Mouse (Mus musculus) hindbrain, embryonic 11.5 days (tissue): Measurements from ENCODE around the gene Lekr1. TPM values are rescaled to one million over a fixed set of nuclear protein-coding genes. Genes with fewer than 3 reads are reported as not detected.
A peak's percentile ranks its signal among the peaks of the same experiment; 100 is the strongest.

Experiments
- ATAC-seq: fragments of 200-750 bp; cut with Nextera tagmentation; 2 replicates; pipeline ENCODE4 v1.8.0; 2017; ENCODE audit warnings: mild to moderate bottlenecking, moderate TSS enrichment, moderate library complexity; ENCODE audit not compliant: low FRiP score
- DNase-seq: peaks from one replicate; pipeline ENCODE4 v3.0.0-alpha.2; 2015; ENCODE audit warnings: low spot score
- H3K27ac ChIP-seq: fragments of 300-500 bp; sonication (generic); 2 replicates; pipeline ENCODE4 v1.5.1; 2014; ENCODE audit warnings: mild to moderate bottlenecking, low read depth, low read length
- H3K27me3 ChIP-seq: fragments of 300-500 bp; sonication (generic); 2 replicates; pipeline ENCODE4 v1.6.1; 2014; ENCODE audit warnings: mild to moderate bottlenecking, low read length, moderate library complexity, mixed read lengths; ENCODE audit not compliant: control insufficient read depth, insufficient read depth
- H3K36me3 ChIP-seq: fragments of 300-500 bp; sonication (generic); 2 replicates; pipeline ENCODE4 v1.6.1; 2014; ENCODE audit warnings: mild to moderate bottlenecking, low read length, moderate library complexity, mixed read lengths; ENCODE audit not compliant: control insufficient read depth, insufficient read depth
- H3K4me1 ChIP-seq: fragments of 300-500 bp; sonication (generic); replicated peaks from 2 replicates; pipeline ENCODE4 v1.6.1; 2014; ENCODE audit warnings: low read length, mixed read lengths; ENCODE audit not compliant: control insufficient read depth, insufficient read depth
- H3K4me2 ChIP-seq: fragments of 300-500 bp; sonication (generic); replicated peaks from 2 replicates; pipeline ENCODE4 v1.6.1; 2014; ENCODE audit warnings: mild to moderate bottlenecking, low read depth, low read length
- H3K4me3 ChIP-seq: fragments of 300-500 bp; sonication (generic); 2 replicates; pipeline ENCODE4 v1.5.1; 2014; ENCODE audit warnings: low read depth, low read length
- H3K9ac ChIP-seq: fragments of 300-500 bp; sonication (generic); 2 replicates; pipeline ENCODE4 v1.6.1; 2014; ENCODE audit warnings: low read depth, low read length
- H3K9me3 ChIP-seq: fragments of 300-500 bp; sonication (generic); 2 replicates; pipeline ENCODE4 v1.6.1; 2016; ENCODE audit warnings: low read length; ENCODE audit not compliant: control insufficient read depth
- WGBS: fragments of 180-500 bp; shearing (Covaris S2); extraction: QIAGEN DNeasy Blood & Tissue Kit; methylation state at CpG from one replicate; pipeline ENCODE4 v1.1.7; 2014; 5-methylcytosine and 5-hydroxymethylcytosine counted together
- polyA plus RNA-seq: library from polyadenylated mRNA; unstranded; fragments of >200 nt; fragmentation: Nextera tagmentation; extraction: Ambion mirVana; gene quantifications from 2 replicates; pipeline ENCODE4 v1.2.1, GENCODE M21; 2014

The Lekr1 gene
- polyA plus RNA-seq, 1 experiment from 2014 or later: 7.6 TPM

DNA sequence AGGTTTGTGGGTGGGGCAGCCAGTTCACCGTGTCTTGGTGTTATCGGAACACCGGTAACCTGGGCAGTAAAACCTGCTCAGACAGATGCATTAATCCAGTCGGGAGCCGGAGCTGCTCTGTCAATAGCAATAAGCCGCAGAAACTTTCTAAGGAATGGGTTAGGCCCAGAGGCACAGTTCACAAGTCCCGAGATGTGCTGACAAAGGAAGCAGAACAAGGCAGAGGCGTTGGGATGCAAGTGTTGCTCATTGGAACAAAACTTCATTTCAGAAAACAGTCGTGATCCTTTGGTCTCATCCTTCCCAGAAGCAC, 6.5 kb upstream of the Lekr1 start:
- 4% methylated on average over 9 of the region's 9 CpGs for WGBS
- DNase-seq: no peak
- Histone ChIP-seq H3K4me2 (peak overlapping the region; percentile 98), H3K9me3 (no peaks in the 10 kb centered on the region), H3K4me1 (0 out of 2 replicates have a peak, but pooled peaks cover 2% of the 10 kb centered on the region), H3K27me3 (peaks cover 2% of the 10 kb centered on the region; the same call in 1 of the 2 replicates), H3K36me3 (no peaks in the 10 kb centered on the region), H3K27ac (no peak overlapping the region), H3K9ac (peak overlapping the region; percentile 73), H3K4me3 (peak overlapping the region; percentile 57)
- ATAC-seq: no peak; the same call in 1 of the 2 replicates

DNA sequence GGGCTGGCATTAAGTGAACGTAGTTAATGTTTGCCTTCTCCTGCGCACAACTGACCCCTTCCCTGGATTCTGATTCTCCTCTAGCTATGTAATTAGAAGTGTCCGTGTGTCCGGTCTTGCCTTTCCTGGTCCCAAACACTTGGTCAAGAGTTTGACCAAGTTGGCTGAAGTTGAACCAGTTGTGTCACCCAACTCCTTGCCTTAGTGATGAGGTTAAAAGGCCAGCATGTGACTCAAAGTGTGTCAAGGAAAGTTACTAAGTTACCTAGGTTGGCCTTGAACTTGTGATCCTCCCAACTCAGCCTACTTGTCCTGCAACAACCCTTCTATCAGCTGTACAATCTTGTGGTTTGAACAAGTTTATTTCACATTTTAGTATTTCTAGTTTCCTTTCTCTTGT, 5.7 kb upstream of the Lekr1 start:
- no peak for ATAC-seq
- H3K4me3 ChIP-seq: no peak overlapping the region
- H3K4me2 ChIP-seq: no peak overlapping the region
- 0 out of 2 replicates have a peak, but pooled peaks cover 2% of the 10 kb centered on the region for H3K4me1 ChIP-seq
- WGBS: 92% methylated on average over 4 of the region's 4 CpGs
- DNase-seq: no peak
- H3K36me3 ChIP-seq: no peaks in the 10 kb centered on the region
- peaks cover 2% of the 10 kb centered on the region; the same call in 1 of the 2 replicates for H3K27me3 ChIP-seq
- no peaks in the 10 kb centered on the region for H3K9me3 ChIP-seq
- H3K9ac ChIP-seq: no peak overlapping the region
- no peak overlapping the region for H3K27ac ChIP-seq

DNA sequence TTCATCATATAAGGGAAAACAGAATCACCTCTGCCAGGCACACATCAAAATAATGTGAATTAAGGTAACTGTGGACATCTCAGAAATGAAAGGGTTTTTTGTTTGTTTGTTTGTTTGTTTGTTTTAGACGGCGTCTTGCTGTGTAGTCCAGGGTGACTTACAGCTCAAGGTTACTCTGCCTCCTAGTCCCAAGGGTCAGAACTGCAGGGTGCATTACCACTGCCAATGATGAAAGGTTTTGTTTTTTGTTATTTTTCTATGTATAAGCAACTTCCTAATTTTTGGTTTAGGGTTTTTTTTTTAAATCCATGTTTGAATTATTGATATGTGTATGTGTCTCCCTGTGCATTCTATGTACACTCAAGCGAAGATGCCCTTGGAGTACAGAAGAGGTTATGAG, 4.3 kb upstream of the Lekr1 start:
- Histone ChIP-seq H3K4me1 (0 out of 2 replicates have a peak, but pooled peaks cover 2% of the 10 kb centered on the region), H3K9me3 (no peaks in the 10 kb centered on the region), H3K9ac (no peak overlapping the region), H3K4me2 (no peak overlapping the region), H3K27me3 (peaks cover 2% of the 10 kb centered on the region; the same call in 1 of the 2 replicates), H3K36me3 (no peaks in the 10 kb centered on the region), H3K4me3 (no peak overlapping the region), H3K27ac (no peak overlapping the region)
- 85% methylated on average over 3 of the region's 3 CpGs for WGBS
- DNase-seq: no peak
- ATAC-seq: no peak

DNA sequence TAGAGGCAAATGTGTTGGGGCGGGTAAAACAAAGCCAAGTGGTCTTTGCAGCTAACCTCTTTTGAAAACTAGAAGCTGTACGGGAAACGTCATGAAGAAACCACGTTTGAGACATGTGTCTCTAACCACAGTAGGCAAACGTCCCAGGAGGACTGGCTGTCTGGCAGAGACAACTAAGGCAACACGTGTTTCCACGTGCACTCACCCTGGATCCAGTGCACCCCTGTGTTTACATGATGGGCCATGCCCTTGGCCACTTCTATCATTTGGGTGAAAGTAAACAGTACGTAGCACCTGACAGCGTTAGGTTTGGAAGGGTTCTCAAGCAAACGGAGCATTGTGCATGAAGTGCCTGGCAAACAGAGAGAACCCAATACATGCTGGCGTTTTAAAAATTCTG, 2.9 kb upstream of the Lekr1 start:
- no peaks in the 10 kb centered on the region for H3K36me3 ChIP-seq
- no peak overlapping the region for H3K4me2 ChIP-seq
- 80% methylated on average over 11 of the region's 11 CpGs for WGBS
- 0 out of 2 replicates have a peak, but pooled peaks cover under 1% of the 10 kb centered on the region for H3K4me1 ChIP-seq
- no peak for DNase-seq
- H3K4me3 ChIP-seq: no peak overlapping the region
- H3K27me3 ChIP-seq: peaks cover 2% of the 10 kb centered on the region; the same call in 1 of the 2 replicates
- H3K27ac ChIP-seq: no peak overlapping the region
- H3K9ac ChIP-seq: no peak overlapping the region
- no peaks in the 10 kb centered on the region for H3K9me3 ChIP-seq
- no peak for ATAC-seq

DNA sequence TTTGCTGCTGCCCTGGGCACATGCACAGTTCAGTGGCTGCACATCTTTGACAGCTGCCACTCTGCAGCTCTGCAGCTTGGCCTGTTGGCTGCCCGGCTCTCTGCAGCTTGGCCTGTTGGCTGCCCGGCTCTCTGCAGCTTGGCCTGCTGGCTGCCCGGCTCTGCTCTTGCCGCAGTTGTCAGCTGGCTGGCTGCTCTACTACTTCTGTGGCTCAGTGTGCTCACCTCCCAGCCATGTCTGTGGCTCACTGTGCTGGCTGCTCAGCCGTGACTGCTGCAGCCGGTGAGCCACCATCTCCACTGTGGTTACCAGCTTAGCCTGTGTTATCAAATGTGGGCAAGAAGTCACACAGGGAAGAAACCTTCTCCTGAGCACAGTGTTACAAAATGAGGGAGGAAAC, 4.2 kb downstream of the Lekr1 start:
- Histone ChIP-seq H3K4me3 (no peak overlapping the region), H3K4me1 (no peaks in the 10 kb centered on the region), H3K27me3 (no peaks in the 10 kb centered on the region), H3K9ac (no peak overlapping the region), H3K4me2 (no peak overlapping the region), H3K9me3 (no peaks in the 10 kb centered on the region), H3K27ac (no peak overlapping the region), H3K36me3 (no peaks in the 10 kb centered on the region)
- no peak for ATAC-seq
- no peak for DNase-seq
- 53% methylated on average over 6 of the region's 6 CpGs for WGBS

DNA sequence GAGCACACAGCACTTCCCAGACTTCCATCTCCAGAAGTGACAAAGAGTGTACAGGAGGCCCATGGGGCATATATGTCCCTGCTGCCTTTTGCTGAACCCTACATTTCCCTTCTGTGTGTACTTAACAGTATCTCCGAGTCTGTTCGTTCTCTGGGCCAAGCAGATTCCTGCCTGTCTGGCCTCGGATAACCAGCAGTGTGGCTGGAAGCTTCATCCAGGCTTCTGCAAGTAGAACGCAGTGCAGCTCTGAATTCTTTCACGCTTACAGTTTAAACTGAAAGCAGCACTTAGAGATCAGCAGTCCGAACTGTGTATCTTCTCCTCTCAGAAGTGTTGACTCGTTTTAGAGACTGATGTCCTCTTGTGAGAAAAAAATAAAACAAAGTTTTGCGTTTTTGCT, 7.7 kb downstream of the Lekr1 start:
- DNase-seq: no peak
- Histone ChIP-seq H3K27ac (no peak overlapping the region), H3K4me3 (no peak overlapping the region), H3K4me1 (no peaks in the 10 kb centered on the region), H3K9me3 (no peaks in the 10 kb centered on the region), H3K36me3 (no peaks in the 10 kb centered on the region), H3K9ac (no peak overlapping the region), H3K27me3 (no peaks in the 10 kb centered on the region), H3K4me2 (no peak overlapping the region)
- no peak for ATAC-seq
- 66% methylated on average over 8 of the region's 8 CpGs for WGBS

DNA sequence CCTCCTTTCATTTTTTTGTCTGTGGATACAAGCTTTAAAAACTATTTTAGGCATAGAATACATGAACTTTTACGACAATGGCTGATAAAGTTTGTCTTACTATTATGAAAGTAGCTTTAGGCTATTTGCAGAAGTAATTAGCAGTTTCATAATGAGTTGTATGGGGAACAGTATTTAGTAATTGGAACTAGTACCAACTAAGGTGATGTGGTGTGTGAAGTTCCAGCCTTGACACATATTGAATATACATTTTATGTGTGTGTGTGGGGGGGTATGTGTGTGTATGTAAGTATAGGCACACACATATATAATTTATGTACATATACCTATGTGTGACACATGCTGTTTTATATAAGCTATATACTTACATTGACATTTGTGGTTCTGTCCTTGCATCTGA, 14.6 kb downstream of the Lekr1 start:
- H3K9ac ChIP-seq: no peak overlapping the region
- H3K27me3 ChIP-seq: no peaks in the 10 kb centered on the region
- H3K9me3 ChIP-seq: no peaks in the 10 kb centered on the region
- ATAC-seq: no peak
- H3K4me3 ChIP-seq: no peak overlapping the region
- H3K36me3 ChIP-seq: no peaks in the 10 kb centered on the region
- no peak for DNase-seq
- 93% methylated on average over 1 of the region's 1 CpGs for WGBS
- H3K4me2 ChIP-seq: no peak overlapping the region
- H3K4me1 ChIP-seq: no peaks in the 10 kb centered on the region
- H3K27ac ChIP-seq: no peak overlapping the region

DNA sequence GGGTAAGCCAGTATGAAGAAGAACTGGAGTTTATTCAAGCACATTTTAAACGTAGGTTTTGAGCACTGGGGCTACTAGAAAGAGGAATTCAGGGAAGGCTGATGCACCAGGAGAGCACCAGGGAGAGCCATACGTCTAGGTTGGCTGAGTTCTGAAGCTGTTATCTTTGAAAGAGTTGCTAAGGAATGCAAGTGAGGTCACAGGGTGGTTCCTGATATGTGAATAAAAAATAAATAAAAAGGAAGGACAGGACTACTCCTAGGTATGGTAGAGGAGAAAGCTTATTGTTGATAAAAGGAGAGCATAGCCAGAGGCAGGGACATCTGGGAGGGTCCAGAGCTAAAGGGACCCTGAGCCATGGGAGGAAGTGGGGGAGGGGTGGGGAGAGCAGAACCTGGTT, 23.7 kb downstream of the Lekr1 start:
- ATAC-seq (no peak), DNase-seq (no peak)
- Histone ChIP-seq H3K4me3 (no peak overlapping the region), H3K4me2 (no peak overlapping the region), H3K9ac (no peak overlapping the region), H3K27me3 (no peaks in the 10 kb centered on the region), H3K4me1 (no peaks in the 10 kb centered on the region), H3K27ac (no peak overlapping the region), H3K9me3 (no peaks in the 10 kb centered on the region), H3K36me3 (no peaks in the 10 kb centered on the region)
- 49% methylated on average over 2 of the region's 2 CpGs for WGBS

DNA sequence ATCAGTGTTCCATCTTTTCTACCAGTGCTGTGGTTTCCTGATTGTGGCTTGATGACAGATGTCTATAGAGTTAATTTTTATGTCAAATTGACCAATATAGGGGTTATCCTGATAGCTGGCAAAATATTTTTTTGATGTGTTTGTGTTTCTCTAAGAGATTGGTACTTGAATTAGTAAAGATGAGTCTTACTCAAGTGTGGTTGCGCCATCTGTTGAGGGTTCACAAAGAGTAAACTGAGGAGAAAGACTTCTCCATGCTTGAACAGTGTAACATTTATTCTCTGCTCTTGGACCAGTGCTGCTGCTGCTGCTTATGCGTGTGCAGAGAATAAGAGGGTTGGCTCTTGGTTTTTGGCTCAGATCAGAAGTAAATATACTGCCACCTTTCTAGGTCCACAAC, 24.8 kb downstream of the Lekr1 start:
- DNase-seq (no peak), ATAC-seq (no peak)
- Histone ChIP-seq H3K4me1 (no peaks in the 10 kb centered on the region), H3K9ac (no peak overlapping the region), H3K9me3 (no peaks in the 10 kb centered on the region), H3K27me3 (no peaks in the 10 kb centered on the region), H3K4me2 (no peak overlapping the region), H3K27ac (no peak overlapping the region), H3K36me3 (no peaks in the 10 kb centered on the region), H3K4me3 (no peak overlapping the region)
- WGBS: 93% methylated on average over 2 of the region's 2 CpGs
